Mouse (Mus musculus) stomach, embryonic 14.5 days (tissue): ENCODE results near the gene Fxyd5. TPM values are rescaled to one million over a fixed set of nuclear protein-coding genes. Genes with fewer than 3 reads are reported as not detected.
A peak's percentile ranks its signal among the peaks of the same experiment; 100 is the strongest.

Source experiments
- ATAC-seq: fragments of 200-750 bp; cut with Nextera tagmentation; 2 replicates; pipeline ENCODE4 v1.8.0; 2017; ENCODE audit warnings: low read depth, moderate TSS enrichment; ENCODE audit not compliant: insufficient number of reproducible peaks, insufficient read depth, low FRiP score
- H3K27ac ChIP-seq: fragments of 300-500 bp; sonication (generic); 2 replicates; pipeline ENCODE4 v1.5.1; 2014; ENCODE audit warnings: mild to moderate bottlenecking, low read length, moderate library complexity, mixed read lengths
- H3K27me3 ChIP-seq: fragments of 300-500 bp; sonication (generic); 2 replicates; pipeline ENCODE4 v1.6.1; 2014; ENCODE audit warnings: low read length, control low read depth, mixed read lengths; ENCODE audit not compliant: control insufficient read depth, insufficient read depth
- H3K36me3 ChIP-seq: fragments of 300-500 bp; sonication (generic); 2 replicates; pipeline ENCODE4 v1.6.1; 2014; ENCODE audit warnings: mild to moderate bottlenecking, control low read depth, low read length, moderate library complexity, mixed read lengths; ENCODE audit not compliant: control insufficient read depth, insufficient read depth
- H3K4me1 ChIP-seq: fragments of 300-500 bp; sonication (generic); 2 replicates; pipeline ENCODE4 v1.6.1; 2014; ENCODE audit warnings: low read length, control low read depth, mixed read lengths; ENCODE audit not compliant: control insufficient read depth, insufficient read depth
- H3K4me2 ChIP-seq: fragments of 300-500 bp; sonication (generic); replicated peaks from 2 replicates; pipeline ENCODE4 v1.6.1; 2014; ENCODE audit warnings: low read depth, low read length, control low read depth
- H3K4me3 ChIP-seq: fragments of 300-500 bp; sonication (generic); 2 replicates; pipeline ENCODE4 v1.5.1; 2014; ENCODE audit warnings: low read depth, low read length, control low read depth
- H3K9ac ChIP-seq: fragments of 300-500 bp; sonication (generic); replicated peaks from 2 replicates; pipeline ENCODE4 v1.6.1; 2014; ENCODE audit warnings: low read depth, mild to moderate bottlenecking, control low read depth, low read length, moderate library complexity, mixed read lengths
- H3K9me3 ChIP-seq: fragments of 300-500 bp; sonication (generic); 2 replicates; pipeline ENCODE4 v1.6.1; 2016; ENCODE audit warnings: low read depth, low read length, control low read depth; ENCODE audit not compliant: control insufficient read depth
- WGBS: fragments of 180-500 bp; shearing (Covaris S2); extraction: QIAGEN DNeasy Blood & Tissue Kit; methylation state at CpG from one replicate; pipeline ENCODE4 v1.1.7; 2014; 5-methylcytosine and 5-hydroxymethylcytosine counted together
- polyA plus RNA-seq: library from polyadenylated mRNA; unstranded; fragments of >200 nt; fragmentation: Nextera tagmentation; extraction: Ambion mirVana; gene quantifications from 2 replicates; pipeline ENCODE4 v1.2.1, GENCODE M21; 2014

Gene Fxyd5
- polyA plus RNA-seq, 1 experiment from 2014 or later, result 19.9 TPM

DNA sequence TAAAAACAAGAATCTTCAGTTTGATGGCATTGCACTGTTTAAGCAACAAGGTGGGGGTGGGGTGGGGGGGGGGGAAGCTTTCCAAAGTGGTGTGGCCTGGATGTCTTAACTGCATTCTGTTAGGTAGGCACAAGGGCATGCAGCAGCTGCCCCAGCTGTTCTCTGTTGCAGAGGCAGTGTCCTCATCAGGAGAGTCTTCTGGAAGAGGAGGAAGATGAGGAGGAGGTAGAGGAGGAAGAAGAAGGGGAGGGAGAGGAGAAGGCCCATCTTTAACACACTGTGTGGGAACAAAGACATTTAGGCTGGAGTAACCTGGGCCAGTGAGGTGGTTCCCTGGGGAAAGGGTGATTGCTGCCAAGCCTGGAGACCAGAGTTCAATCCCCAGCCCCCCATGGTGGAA lies 39.8 kb upstream of the Fxyd5 start:
- Histone ChIP-seq H3K4me1 (peaks cover 19% of the 10 kb centered on the region; the same call in 1 of the 2 replicates), H3K27me3 (no peaks in the 10 kb centered on the region), H3K9ac (no peak overlapping the region), H3K36me3 (no peaks in the 10 kb centered on the region), H3K4me2 (no peak overlapping the region), H3K4me3 (no peak overlapping the region), H3K27ac (no peak overlapping the region), H3K9me3 (no peaks in the 10 kb centered on the region)
- ATAC-seq, result no peak

DNA sequence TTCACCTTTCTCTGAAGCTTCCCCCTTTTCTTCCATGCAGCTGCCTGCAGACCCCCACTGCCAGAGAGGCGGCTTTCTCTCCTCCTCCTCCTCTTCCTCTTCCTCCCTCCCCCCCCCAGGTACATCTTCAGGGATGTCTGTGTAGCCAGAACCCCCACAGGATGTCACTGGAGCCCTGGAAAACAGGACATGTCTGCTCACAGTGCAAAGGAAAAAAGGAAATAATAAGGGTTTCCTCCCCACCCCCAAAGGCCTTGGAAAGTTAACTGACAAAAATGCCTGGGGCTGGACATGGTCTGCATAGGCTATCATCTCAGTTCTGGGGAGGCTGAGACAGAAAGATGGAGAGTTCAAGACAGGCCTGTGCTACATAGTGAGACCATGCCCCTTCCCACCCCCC lies 38.8 kb upstream of the Fxyd5 start:
- 63% methylated on average over 1 of the region's 1 CpGs for WGBS
- H3K36me3 ChIP-seq, result no peaks in the 10 kb centered on the region
- peaks cover 19% of the 10 kb centered on the region; the same call in 1 of the 2 replicates for H3K4me1 ChIP-seq
- H3K27me3 ChIP-seq, result no peaks in the 10 kb centered on the region
- no peak overlapping the region for H3K27ac ChIP-seq
- no peak overlapping the region for H3K4me2 ChIP-seq
- H3K9me3 ChIP-seq, result no peaks in the 10 kb centered on the region
- no peak overlapping the region for H3K9ac ChIP-seq
- no peak for ATAC-seq
- no peak overlapping the region for H3K4me3 ChIP-seq

DNA sequence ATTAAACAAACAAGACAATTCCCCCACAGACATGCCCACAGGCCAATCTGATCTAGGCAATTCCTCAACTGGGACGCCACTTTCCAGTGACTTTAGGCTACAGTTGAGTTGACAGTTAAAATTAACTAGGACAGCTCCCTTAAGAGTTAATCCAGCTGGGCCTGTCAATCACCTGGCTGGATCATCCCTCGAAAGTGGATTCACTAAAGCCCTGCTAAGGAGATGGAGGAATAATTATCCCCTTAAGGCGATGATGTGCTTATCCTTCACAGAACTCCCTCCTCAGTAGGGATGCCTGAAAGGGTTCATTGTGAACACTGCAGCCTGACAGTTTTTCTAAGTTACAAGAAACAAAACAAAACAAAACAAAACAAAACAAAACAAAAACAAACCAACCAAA lies 38.3 kb upstream of the Fxyd5 start:
- no peak for ATAC-seq
- Histone ChIP-seq H3K4me1 (peaks cover 19% of the 10 kb centered on the region; the same call in 1 of the 2 replicates), H3K36me3 (no peaks in the 10 kb centered on the region), H3K27ac (no peak overlapping the region), H3K4me3 (no peak overlapping the region), H3K27me3 (no peaks in the 10 kb centered on the region), H3K9ac (no peak overlapping the region), H3K4me2 (no peak overlapping the region), H3K9me3 (no peaks in the 10 kb centered on the region)
- 72% methylated on average over 3 of the region's 3 CpGs for WGBS

DNA sequence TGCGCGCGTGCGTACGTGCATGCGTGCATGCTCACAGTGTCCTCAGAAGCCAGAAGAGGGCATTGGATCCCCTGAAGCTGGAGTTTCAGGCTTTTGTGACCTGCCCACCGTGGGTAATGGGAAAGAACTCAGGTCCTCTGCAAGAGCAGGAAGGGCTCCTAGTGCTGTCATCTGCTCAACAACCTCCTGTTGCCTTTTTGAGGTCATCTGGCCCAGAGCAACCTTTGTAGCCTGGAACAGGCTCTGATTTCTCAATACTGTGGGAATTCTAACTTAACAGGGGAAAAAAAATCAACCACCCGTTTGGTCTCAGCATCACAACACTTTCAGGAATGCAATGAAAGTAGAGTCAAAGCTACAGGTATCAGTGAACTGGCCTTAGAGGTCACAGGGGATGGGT lies 37.4 kb upstream of the Fxyd5 start:
- no peak overlapping the region for H3K4me2 ChIP-seq
- no peaks in the 10 kb centered on the region for H3K27me3 ChIP-seq
- no peak overlapping the region for H3K4me3 ChIP-seq
- no peaks in the 10 kb centered on the region for H3K9me3 ChIP-seq
- H3K9ac ChIP-seq, result no peak overlapping the region
- WGBS, result 85% methylated on average over 8 of the region's 8 CpGs
- H3K36me3 ChIP-seq, result no peaks in the 10 kb centered on the region
- ATAC-seq, result no peak
- H3K4me1 ChIP-seq, result peaks cover 13% of the 10 kb centered on the region; the same call in 1 of the 2 replicates
- no peak overlapping the region for H3K27ac ChIP-seq

DNA sequence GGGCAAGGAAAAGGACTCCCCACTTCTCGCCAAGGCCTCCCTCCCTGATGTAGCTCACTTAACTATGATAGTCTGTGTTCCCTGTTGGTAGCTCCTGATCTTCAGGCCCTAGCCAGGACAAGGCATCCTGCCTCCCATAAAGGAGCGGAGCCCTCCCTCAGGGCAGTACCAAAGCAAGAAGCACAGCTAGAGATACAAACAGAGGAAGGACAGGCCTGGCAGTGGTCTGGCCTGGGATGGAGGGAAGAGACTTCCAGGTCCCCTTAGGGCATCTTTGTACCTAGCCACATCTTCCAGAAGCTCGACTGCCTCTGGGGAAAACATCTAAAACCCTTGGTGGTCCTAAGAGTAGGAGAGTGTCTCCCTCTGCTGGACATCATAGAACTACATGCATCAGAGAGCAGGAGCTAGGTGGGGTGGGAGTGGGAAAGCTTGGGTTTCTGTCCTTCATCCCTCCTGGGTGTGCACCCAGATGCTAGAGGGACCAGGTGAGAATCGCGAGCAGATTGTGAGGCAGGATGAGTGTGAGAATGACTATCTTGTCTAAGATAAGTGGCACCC lies 35.7 kb upstream of the Fxyd5 start:
- Histone ChIP-seq H3K4me3 (no peak overlapping the region), H3K27ac (no peak overlapping the region), H3K27me3 (no peaks in the 10 kb centered on the region), H3K4me1 (peaks cover 9% of the 10 kb centered on the region; the same call in 1 of the 2 replicates), H3K9ac (no peak overlapping the region), H3K36me3 (no peaks in the 10 kb centered on the region), H3K9me3 (no peaks in the 10 kb centered on the region), H3K4me2 (no peak overlapping the region)
- peak; percentile 28; the same call in 1 of the 2 replicates for ATAC-seq
- WGBS, result 39% methylated on average over 5 of the region's 5 CpGs

DNA sequence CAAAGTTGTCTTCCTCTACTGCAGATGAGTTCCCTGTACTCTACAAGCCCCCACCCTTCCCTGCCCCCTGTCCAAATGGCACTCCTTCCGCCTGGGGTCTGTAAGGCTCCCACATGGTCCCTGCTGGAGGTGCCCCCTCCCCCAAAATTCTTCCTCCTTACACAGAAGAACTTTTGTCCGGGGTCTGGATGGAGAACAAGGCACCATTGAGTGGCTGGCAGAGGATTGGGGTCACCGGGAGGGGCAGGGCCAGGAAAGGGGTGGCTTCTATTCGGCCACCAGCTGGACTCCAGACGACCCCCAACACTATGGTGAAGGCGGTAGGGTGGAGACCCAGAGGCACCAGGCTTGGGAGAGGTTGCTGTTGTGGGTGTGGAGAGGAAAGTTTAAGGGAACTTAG lies 35.2 kb upstream of the Fxyd5 start:
- H3K4me3 ChIP-seq, result no peak overlapping the region
- no peaks in the 10 kb centered on the region for H3K9me3 ChIP-seq
- no peak overlapping the region for H3K4me2 ChIP-seq
- no peak overlapping the region for H3K9ac ChIP-seq
- H3K27ac ChIP-seq, result peak overlapping the region; percentile 80; the same call in 1 of the 2 replicates
- H3K27me3 ChIP-seq, result no peaks in the 10 kb centered on the region
- peaks cover 9% of the 10 kb centered on the region for H3K4me1 ChIP-seq
- WGBS, result 51% methylated on average over 6 of the region's 6 CpGs
- no peaks in the 10 kb centered on the region for H3K36me3 ChIP-seq
- ATAC-seq, result peak; percentile 5; the same call in 1 of the 2 replicates

DNA sequence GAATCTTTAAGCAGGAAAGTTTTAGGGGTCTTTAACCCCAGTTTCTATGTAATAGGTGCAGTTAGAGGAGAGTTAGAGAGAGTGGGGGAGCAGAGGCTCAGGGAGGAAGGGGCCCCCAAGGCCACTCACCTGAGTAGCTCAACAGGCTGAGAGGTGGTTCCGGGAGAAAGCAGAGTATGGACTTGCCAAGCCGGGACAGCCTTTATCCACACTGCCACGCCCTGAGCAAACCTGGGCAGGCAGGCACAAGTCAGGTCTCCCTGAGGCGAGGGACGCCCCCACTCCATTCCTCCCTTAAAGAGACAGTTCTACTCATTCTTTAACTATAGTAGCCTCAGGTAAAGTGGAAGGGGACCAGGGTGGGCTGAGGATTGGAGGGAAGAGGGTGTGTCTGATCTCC lies 34.2 kb upstream of the Fxyd5 start, which contains the start of gene Fxyd3:
TSS of gene Fxyd3 (minus strand) at position 213 of the 400 bp plus-strand sequence.
- WGBS, result 38% methylated on average over 5 of the region's 5 CpGs
- Histone ChIP-seq H3K27me3 (no peaks in the 10 kb centered on the region), H3K27ac (peak within 1 kb of the TSS; percentile 80), H3K4me1 (peaks cover 18% of the 10 kb centered on the region), H3K4me3 (peak within 1 kb of the TSS; percentile 30), H3K36me3 (no peaks in the 10 kb centered on the region), H3K9me3 (no peaks in the 10 kb centered on the region), H3K9ac (0 out of 2 replicates have a peak within 1 kb of the TSS, but pooled peaks have one; percentile 4), H3K4me2 (peak within 1 kb of the TSS; percentile 34)
- ATAC-seq, result peak; percentile 78

DNA sequence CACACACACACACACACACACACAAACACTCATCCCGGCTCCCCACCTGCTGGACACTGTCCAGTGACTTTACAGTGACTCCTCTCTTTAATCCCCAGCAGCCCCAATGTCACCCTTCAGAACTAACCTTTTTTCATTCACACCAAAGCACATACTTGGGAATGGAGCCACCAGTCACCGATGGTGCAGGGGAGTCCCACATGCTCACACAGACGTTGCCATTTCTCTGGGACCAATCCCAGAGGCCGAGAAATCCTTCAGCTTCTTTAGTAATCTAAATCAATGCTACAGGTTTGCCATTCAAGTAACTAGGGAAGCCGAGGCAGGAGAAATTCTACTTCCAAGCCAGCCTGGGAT lies 32.4 kb upstream of the Fxyd5 start:
- H3K4me3 ChIP-seq, result peak overlapping the region; percentile 30
- no peak overlapping the region for H3K9ac ChIP-seq
- H3K27me3 ChIP-seq, result no peaks in the 10 kb centered on the region
- H3K4me1 ChIP-seq, result peaks cover 27% of the 10 kb centered on the region
- peak overlapping the region; percentile 34 for H3K4me2 ChIP-seq
- ATAC-seq, result no peak
- peak overlapping the region; percentile 87; the same call in 1 of the 2 replicates for H3K27ac ChIP-seq
- WGBS, result 70% methylated on average over 5 of the region's 5 CpGs
- H3K36me3 ChIP-seq, result 0 out of 2 replicates have a peak, but pooled peaks cover 3% of the 10 kb centered on the region
- H3K9me3 ChIP-seq, result no peaks in the 10 kb centered on the region
